Mouse (Mus musculus) myocyte (in vitro differentiated cells): ENCODE measurements around the gene 4921524J17Rik.

Experiments
- CEBPB ChIP-seq: IDR thresholded peaks from 2 replicates; pipeline ENCODE4 v1.6.1; 2011; ENCODE audit warnings: mild to moderate bottlenecking, moderate library complexity; ENCODE audit not compliant: poor library complexity, insufficient read depth, severe bottlenecking
- POLR2A ChIP-seq: IDR thresholded peaks from one replicate; pipeline ENCODE4 v1.6.1; 2011; ENCODE audit warnings: low read depth, mild to moderate bottlenecking, control low read depth, moderate library complexity; ENCODE audit not compliant: insufficient read length
- SRF ChIP-seq: IDR thresholded peaks from one replicate; pipeline ENCODE4 v1.6.1; 2011; ENCODE audit warnings: low read depth; ENCODE audit not compliant: control insufficient read depth, insufficient read length

- TF ChIP-seq SRF (no peak), CEBPB (no peak), POLR2A (no peak)
These were observed 28.7 kb upstream of the 4921524J17Rik start for GRCm38 (mm10) chr8:85461377-85461776.
